Mouse (Mus musculus): ENCODE measurements at regions not wholly inside any gene's neighbourhood (a gene's known extent, or its start where the extent isn't known, plus 50 kb on each side); places are given as distances from the start of the nearest gene placed in this dataset.
A peak's percentile ranks its signal among the peaks of the same experiment; 100 is the strongest.

GRCm38 (mm10) chr6:52477380-52477779, 162.8 kb downstream of the Hibadh start:
- no peak for DNase-seq (ENCODE audit: extremely low spot score, low read depth, low spot score)

DNA sequence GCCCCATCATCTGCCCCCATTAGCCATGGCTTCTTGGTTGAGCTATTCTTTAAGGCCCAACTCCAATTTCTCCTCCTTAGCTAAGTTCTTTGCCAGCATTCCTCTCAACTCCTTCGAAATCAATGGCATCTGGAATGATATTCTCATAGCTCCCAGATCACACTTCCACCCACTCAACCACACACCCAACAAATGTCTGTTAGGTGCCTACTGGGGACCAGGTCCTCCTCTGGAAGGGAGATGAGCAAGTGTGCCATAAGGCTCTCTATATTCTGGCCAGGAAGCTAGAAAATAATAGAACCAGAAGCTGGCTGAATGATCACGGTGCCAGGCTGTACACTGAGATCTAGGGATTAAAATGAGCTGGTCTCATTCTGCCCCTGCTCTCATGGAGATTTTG, 161.6 kb downstream of the Hibadh start:
- DNase-seq (ENCODE audit: extremely low spot score, low read depth, low spot score) = no peak

- DNase-seq (ENCODE audit: extremely low spot score, low read depth, low spot score) = peak; percentile 28
Measured at GRCm38 (mm10) chr6:52479200-52479599, 161.0 kb downstream of the Hibadh start.

DNA sequence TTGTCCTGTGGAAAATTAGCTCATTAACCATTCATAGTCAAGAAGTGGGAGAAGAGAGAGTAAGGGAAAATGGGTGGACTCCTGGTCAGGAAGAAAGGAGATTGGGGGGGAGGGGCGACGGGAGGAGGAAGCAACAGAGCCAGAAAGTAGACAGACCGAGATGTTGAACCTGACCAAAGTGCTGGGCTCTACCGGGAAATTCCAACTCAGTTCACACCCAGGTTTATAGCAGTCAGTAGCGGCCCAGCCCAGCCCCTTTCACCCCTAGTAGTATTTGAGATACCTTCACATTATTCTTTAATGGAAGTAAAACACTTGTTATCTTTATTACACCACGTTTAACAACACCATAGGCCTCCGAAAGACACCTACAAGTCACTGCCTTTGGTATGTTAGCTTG, 158.2 kb downstream of the Hibadh start:
- DNase-seq (ENCODE audit: extremely low spot score, low read depth, low spot score) = no peak

- no peak for DNase-seq (ENCODE audit: extremely low spot score, low read depth, low spot score)
Measured at GRCm38 (mm10) chr6:52486146-52486545, 154.0 kb downstream of the Hibadh start.

GRCm38 (mm10) chr6:52486655-52487054, 153.5 kb downstream of the Hibadh start:
- no peak for DNase-seq (ENCODE audit: extremely low spot score, low read depth, low spot score)

DNA sequence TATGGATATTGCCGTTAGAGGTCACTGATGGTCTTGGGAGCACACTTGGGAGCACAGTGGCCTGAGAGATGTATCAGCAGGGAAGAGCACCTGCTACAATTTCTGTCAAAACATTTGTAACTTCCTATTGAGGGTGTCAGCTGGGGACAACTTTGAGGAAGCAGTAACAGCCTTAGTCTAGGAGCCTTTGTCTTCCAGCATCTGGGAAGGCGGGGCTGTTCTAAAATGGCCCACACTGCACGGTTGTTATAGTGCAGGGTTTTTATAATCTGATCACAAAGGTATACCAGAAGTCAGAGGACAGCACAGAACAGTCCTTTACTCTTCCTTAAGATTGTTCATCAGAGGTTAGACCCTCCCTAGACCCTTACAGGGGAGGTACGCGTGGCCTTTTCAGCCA, 152.3 kb downstream of the Hibadh start:
- no peak for DNase-seq (ENCODE audit: extremely low spot score, low read depth, low spot score)

DNA sequence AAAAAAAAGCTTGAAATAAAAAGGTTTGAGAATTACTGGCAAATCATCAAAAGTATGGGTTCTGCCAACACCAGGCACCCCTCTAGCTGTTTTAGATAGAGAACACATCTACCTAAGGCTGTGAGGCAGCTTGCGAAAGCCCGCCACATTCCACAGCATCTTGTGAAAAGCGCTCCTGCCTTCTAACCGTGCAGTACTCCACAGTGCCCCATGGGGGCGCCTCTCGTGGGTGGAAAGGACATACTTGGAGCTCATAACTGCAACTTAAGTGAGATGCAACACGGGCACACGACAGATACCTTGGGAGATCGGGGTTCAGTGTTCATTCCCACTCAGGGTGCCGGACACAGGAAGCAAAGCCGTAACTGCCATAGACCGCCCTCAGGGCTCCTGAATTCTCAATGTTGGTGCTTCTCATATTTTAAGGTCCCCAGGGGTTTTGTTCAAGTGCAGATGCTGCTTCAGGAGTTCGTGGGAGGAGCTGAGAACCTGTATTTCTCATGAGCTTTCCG, 149.9 kb downstream of the Hibadh start:
- DNase-seq (ENCODE audit: extremely low spot score, low read depth, low spot score) = no peak

DNA sequence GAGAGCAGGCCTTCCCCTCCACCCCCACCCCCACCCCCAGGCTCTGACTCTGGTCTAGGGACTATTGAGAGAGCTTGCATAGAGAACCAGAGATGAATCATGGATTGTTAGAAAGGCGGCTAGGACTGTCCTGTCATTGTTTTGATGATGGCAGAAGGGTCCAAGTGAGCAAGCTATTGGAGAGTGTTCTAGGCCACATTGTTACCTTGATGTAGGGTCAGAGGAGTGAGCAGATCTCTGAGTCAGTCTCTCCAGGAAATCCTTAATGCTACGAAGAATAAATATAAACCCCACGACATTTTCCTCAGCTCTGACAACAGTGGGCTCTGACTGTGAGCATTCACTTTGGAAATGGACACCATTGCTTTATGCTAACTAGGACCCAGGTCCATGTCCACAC, 144.9 kb downstream of the Hibadh start:
- no peak for DNase-seq (ENCODE audit: extremely low spot score, low read depth, low spot score)

- no peak for DNase-seq (ENCODE audit: extremely low spot score, low read depth, low spot score)
Measured at GRCm38 (mm10) chr6:52495855-52496254, 144.3 kb downstream of the Hibadh start.

All from hindlimb bud, embryonic 11.5 days (tissue).